Mouse (Mus musculus): ENCODE data around the gene Usp29. TPM values are rescaled to one million over a fixed set of nuclear protein-coding genes. Genes with fewer than 3 reads are reported as not detected.

Gene Usp29
- polyA plus RNA-seq, 1 experiment: not detected

- no peaks in the 10 kb centered on the region for H3K4me1 ChIP-seq (ENCODE audit: control insufficient read depth, insufficient read depth, low read length)
- WGBS: 89% methylated on average over 7 of the region's 7 CpGs
Measured at GRCm38 (mm10) chr7:6900672-6901071, 170.3 kb downstream of the Usp29 start.

DNA sequence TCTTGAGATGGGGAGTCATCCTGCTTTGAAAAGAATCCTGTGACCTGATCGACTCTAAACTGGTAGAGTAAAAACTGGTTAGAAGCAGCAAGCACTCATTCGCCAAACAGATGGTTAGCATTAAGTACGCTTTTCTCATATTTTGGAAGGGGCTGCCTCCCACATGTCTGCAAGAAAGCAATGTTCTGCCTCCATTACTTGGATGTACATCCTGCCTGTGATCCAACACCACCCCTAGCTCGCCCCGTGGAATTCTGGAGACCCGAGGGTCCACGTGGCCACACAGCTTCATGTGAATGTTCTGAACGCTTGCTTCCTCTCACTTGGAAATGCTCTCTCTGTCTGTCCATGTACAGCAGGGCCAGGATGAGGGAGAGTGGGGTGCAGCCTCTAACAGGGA is 173.1 kb downstream of the Usp29 start:
- Histone ChIP-seq H3K4me1 (ENCODE audit: control insufficient read depth, insufficient read depth, low read length) (no peaks in the 10 kb centered on the region), H3K4me3 (replicated peaks; ENCODE audit: control insufficient read depth, low read depth, low read length) (no peak overlapping the region), H3K27ac (ENCODE audit: control insufficient read depth, insufficient read depth, low read depth, low read length, poor library complexity) (no peak overlapping the region)
- WGBS: 79% methylated on average over 8 of the region's 8 CpGs
- no peak for TF ChIP-seq POLR2A (IDR thresholded peaks at IDR 0.05; ENCODE audit: borderline replicate concordance, control insufficient read depth, low read depth, low read length)
- TF ChIP-seq CTCF (IDR thresholded peaks at IDR 0.05; ENCODE audit: control insufficient read depth, insufficient read depth, low read length): no peak

More at GRCm38 (mm10) chr7:6900672-6901071, 170.3 kb downstream of the Usp29 start:
- Histone ChIP-seq H3K27ac (ENCODE audit: control insufficient read depth, insufficient read depth, low read depth, low read length, poor library complexity) (no peak overlapping the region), H3K4me3 (replicated peaks; ENCODE audit: control insufficient read depth, low read depth, low read length) (no peak overlapping the region)
- TF ChIP-seq CTCF (IDR thresholded peaks at IDR 0.05; ENCODE audit: control insufficient read depth, insufficient read depth, low read length) (no peak), POLR2A (IDR thresholded peaks at IDR 0.05; ENCODE audit: borderline replicate concordance, control insufficient read depth, low read depth, low read length) (no peak)

DNA sequence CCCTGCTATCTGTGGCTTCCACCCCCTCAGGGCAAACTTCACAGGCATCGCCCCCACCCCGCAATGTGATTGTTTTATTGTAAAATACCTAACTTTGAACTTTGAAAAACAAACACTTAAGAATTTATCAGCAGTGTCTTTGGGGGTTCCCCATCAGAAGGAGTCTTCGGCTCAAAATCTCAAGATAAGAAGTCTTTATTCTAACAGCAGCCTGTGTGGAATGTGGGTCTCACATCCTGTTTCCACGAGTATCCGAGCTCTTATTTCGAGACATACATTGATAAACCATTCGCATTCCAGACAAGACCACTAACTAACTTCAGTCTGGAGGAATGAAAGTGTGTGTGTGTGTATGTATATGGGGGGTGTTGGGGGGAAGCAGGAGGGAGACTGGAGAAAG is 180.1 kb downstream of the Usp29 start:
- no peak overlapping the region for H3K4me3 ChIP-seq (replicated peaks; ENCODE audit: control insufficient read depth, low read depth, low read length)
- 40% methylated on average over 7 of the region's 7 CpGs for WGBS
- TF ChIP-seq CTCF (IDR thresholded peaks at IDR 0.05; ENCODE audit: control insufficient read depth, insufficient read depth, low read length): no peak
- TF ChIP-seq POLR2A (IDR thresholded peaks at IDR 0.05; ENCODE audit: borderline replicate concordance, control insufficient read depth, low read depth, low read length): no peak
- no peak overlapping the region for H3K27ac ChIP-seq (ENCODE audit: control insufficient read depth, insufficient read depth, low read depth, low read length, poor library complexity)
- H3K4me1 ChIP-seq (ENCODE audit: control insufficient read depth, insufficient read depth, low read length): no peaks in the 10 kb centered on the region

- TF ChIP-seq POLR2A (IDR thresholded peaks at IDR 0.05; ENCODE audit: borderline replicate concordance, control insufficient read depth, low read depth, low read length): no peak
- no peak for TF ChIP-seq CTCF (IDR thresholded peaks at IDR 0.05; ENCODE audit: control insufficient read depth, insufficient read depth, low read length)
- Histone ChIP-seq H3K27ac (ENCODE audit: control insufficient read depth, insufficient read depth, low read depth, low read length, poor library complexity) (no peak overlapping the region), H3K4me1 (ENCODE audit: control insufficient read depth, insufficient read depth, low read length) (no peaks in the 10 kb centered on the region), H3K4me3 (replicated peaks; ENCODE audit: control insufficient read depth, low read depth, low read length) (no peak overlapping the region)
- WGBS: 76% methylated on average over 5 of the region's 5 CpGs
Measured at GRCm38 (mm10) chr7:6911731-6912130, 181.4 kb downstream of the Usp29 start.

GRCm38 (mm10) chr7:6913439-6914380 is 183.3 kb downstream of the Usp29 start:
- Histone ChIP-seq H3K4me1 (ENCODE audit: control insufficient read depth, insufficient read depth, low read length) (no peaks in the 10 kb centered on the region), H3K4me3 (replicated peaks; ENCODE audit: control insufficient read depth, low read depth, low read length) (no peak overlapping the region), H3K27ac (ENCODE audit: control insufficient read depth, insufficient read depth, low read depth, low read length, poor library complexity) (no peak overlapping the region)
- TF ChIP-seq POLR2A (IDR thresholded peaks at IDR 0.05; ENCODE audit: borderline replicate concordance, control insufficient read depth, low read depth, low read length) (no peak), CTCF (IDR thresholded peaks at IDR 0.05; ENCODE audit: control insufficient read depth, insufficient read depth, low read length) (no peak)
- WGBS: 16% methylated on average over 30 of the region's 30 CpGs

GRCm38 (mm10) chr7:6917126-6917525 is 186.7 kb downstream of the Usp29 start:
- H3K4me1 ChIP-seq (ENCODE audit: control insufficient read depth, insufficient read depth, low read length): no peaks in the 10 kb centered on the region
- no peak overlapping the region for H3K27ac ChIP-seq (ENCODE audit: control insufficient read depth, insufficient read depth, low read depth, low read length, poor library complexity)
- TF ChIP-seq CTCF (IDR thresholded peaks at IDR 0.05; ENCODE audit: control insufficient read depth, insufficient read depth, low read length) (no peak), POLR2A (IDR thresholded peaks at IDR 0.05; ENCODE audit: borderline replicate concordance, control insufficient read depth, low read depth, low read length) (no peak)
- WGBS: 80% methylated on average over 5 of the region's 5 CpGs
- H3K4me3 ChIP-seq (replicated peaks; ENCODE audit: control insufficient read depth, low read depth, low read length): no peak overlapping the region

GRCm38 (mm10) chr7:6918267-6918666 is 187.9 kb downstream of the Usp29 start:
- TF ChIP-seq POLR2A (IDR thresholded peaks at IDR 0.05; ENCODE audit: borderline replicate concordance, control insufficient read depth, low read depth, low read length) (no peak), CTCF (IDR thresholded peaks at IDR 0.05; ENCODE audit: control insufficient read depth, insufficient read depth, low read length) (0 out of 2 replicates have a peak, but pooled peaks have one; percentile 19)
- H3K4me3 ChIP-seq (replicated peaks; ENCODE audit: control insufficient read depth, low read depth, low read length): no peak overlapping the region
- H3K27ac ChIP-seq (ENCODE audit: control insufficient read depth, insufficient read depth, low read depth, low read length, poor library complexity): no peak overlapping the region
- 14% methylated on average over 10 of the region's 10 CpGs for WGBS
- H3K4me1 ChIP-seq (ENCODE audit: control insufficient read depth, insufficient read depth, low read length): no peaks in the 10 kb centered on the region

- H3K27ac ChIP-seq (ENCODE audit: control insufficient read depth, insufficient read depth, low read depth, low read length, poor library complexity): no peak overlapping the region
- TF ChIP-seq CTCF (IDR thresholded peaks at IDR 0.05; ENCODE audit: control insufficient read depth, insufficient read depth, low read length) (no peak), POLR2A (IDR thresholded peaks at IDR 0.05; ENCODE audit: borderline replicate concordance, control insufficient read depth, low read depth, low read length) (no peak)
- H3K4me1 ChIP-seq (ENCODE audit: control insufficient read depth, insufficient read depth, low read length): no peaks in the 10 kb centered on the region
- no peak overlapping the region for H3K4me3 ChIP-seq (replicated peaks; ENCODE audit: control insufficient read depth, low read depth, low read length)
- 92% methylated on average over 1 of the region's 1 CpGs for WGBS
Measured at GRCm38 (mm10) chr7:6919131-6919870, 188.9 kb downstream of the Usp29 start.

All from bone marrow, adult 2 months (tissue).